Mouse (Mus musculus): ENCODE measurements around the gene Pigs.

Gene Pigs

GRCm38 (mm10) chr11:78337040-78337439, 8.8 kb downstream of the Pigs start:
- DNase-seq (ENCODE audit: low read depth, low spot score) = no peak

- no peak for DNase-seq (ENCODE audit: low read depth, low spot score)
Observed at GRCm38 (mm10) chr11:78341702-78342101, 13.5 kb downstream of the Pigs start.

GRCm38 (mm10) chr11:78343381-78344327, 15.4 kb downstream of the Pigs start, which contains the start of gene Unc119:
Gene Unc119, plus strand, starts transcription at chr11:78343482.
- peak; percentile 70 for DNase-seq (ENCODE audit: low read depth, low spot score)

- DNase-seq (ENCODE audit: low read depth, low spot score) = no peak
Observed at GRCm38 (mm10) chr11:78344328-78344889, 16.2 kb downstream of the Pigs start.

GRCm38 (mm10) chr11:78344890-78345715, 16.9 kb downstream of the Pigs start:
- DNase-seq (ENCODE audit: low read depth, low spot score) = peak; percentile 68

GRCm38 (mm10) chr11:78345801-78346200, 17.6 kb downstream of the Pigs start:
- DNase-seq (ENCODE audit: low read depth, low spot score) = no peak

- DNase-seq (ENCODE audit: low read depth, low spot score) = peak; percentile 89
Observed at GRCm38 (mm10) chr11:78346326-78347069, 18.3 kb downstream of the Pigs start.

- peak; percentile 83 for DNase-seq (ENCODE audit: low read depth, low spot score)
Observed at GRCm38 (mm10) chr11:78347070-78347754, 19.0 kb downstream of the Pigs start.

GRCm38 (mm10) chr11:78347908-78348307, 19.7 kb downstream of the Pigs start:
- DNase-seq (ENCODE audit: low read depth, low spot score) = no peak

- DNase-seq (ENCODE audit: low read depth, low spot score) = no peak
Observed at GRCm38 (mm10) chr11:78348474-78348873, 20.3 kb downstream of the Pigs start.

- no peak for DNase-seq (ENCODE audit: low read depth, low spot score)
Observed at GRCm38 (mm10) chr11:78349441-78350358, 21.5 kb downstream of the Pigs start.

- DNase-seq (ENCODE audit: low read depth, low spot score) = no peak
Observed at GRCm38 (mm10) chr11:78353081-78353480, 24.9 kb downstream of the Pigs start.

GRCm38 (mm10) chr11:78354905-78355304, 26.7 kb downstream of the Pigs start:
- DNase-seq (ENCODE audit: low read depth, low spot score) = no peak

GRCm38 (mm10) chr11:78355471-78356238, 27.4 kb downstream of the Pigs start:
- no peak for DNase-seq (ENCODE audit: low read depth, low spot score)

- DNase-seq (ENCODE audit: low read depth, low spot score) = no peak
Observed at GRCm38 (mm10) chr11:78358330-78359007, 30.3 kb downstream of the Pigs start.

GRCm38 (mm10) chr11:78360125-78360788, 32.0 kb downstream of the Pigs start:
- peak; percentile 76 for DNase-seq (ENCODE audit: low read depth, low spot score)

GRCm38 (mm10) chr11:78360789-78361131, 32.5 kb downstream of the Pigs start:
- no peak for DNase-seq (ENCODE audit: low read depth, low spot score)
